Mouse (Mus musculus): ENCODE data around the gene Ptgdr. TPM values are rescaled to one million over a fixed set of nuclear protein-coding genes. Genes with fewer than 3 reads are reported as not detected.
"Not testable (repeated sequence)": the region's sequence is repeated elsewhere in the genome, so short reads cannot be mapped to it uniquely, and the experiment has no call there.

The Ptgdr gene
- polyA plus RNA-seq, 1 experiment: not detected

DNA sequence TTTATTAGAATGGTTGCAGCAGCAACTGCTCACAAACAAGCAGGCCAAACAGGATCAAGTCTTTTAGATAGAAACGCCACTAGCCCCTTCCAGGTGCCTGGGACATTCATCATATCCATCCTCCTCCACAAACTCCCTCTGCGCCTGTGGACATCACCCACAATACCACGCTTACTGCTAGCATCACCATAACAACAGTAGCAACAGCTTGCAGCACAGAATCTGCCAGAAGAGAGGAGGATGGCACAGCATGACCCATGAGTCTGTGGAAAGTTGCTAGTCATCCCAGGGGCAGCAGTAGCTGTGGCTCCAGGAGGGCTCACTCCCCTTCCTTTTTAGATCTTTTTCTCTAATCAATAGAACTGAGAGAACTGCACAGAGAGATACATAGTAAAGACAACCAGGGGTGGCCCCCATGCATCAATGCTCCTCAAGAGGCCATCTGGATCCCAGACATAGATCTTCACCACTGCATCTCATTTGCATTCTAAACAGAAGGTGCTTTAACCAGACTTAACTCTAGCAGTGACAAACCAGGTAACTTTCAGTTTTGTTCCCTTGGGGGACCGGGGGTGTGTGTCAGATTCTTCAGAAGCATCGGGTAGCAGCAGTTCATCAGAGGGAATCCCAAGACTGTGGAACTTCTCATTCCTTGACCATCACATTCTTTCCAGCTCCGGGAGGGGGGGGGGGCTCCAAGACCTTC is 12.5 kb downstream of the Ptgdr start:
- H3K79me2 ChIP-seq (ENCODE audit: control insufficient read depth, insufficient read depth): no peaks in the 10 kb centered on the region
- H3K4me3 ChIP-seq (ENCODE audit: insufficient read depth, poor library complexity, severe bottlenecking): no peak overlapping the region
- no peaks in the 10 kb centered on the region for H3K27me3 ChIP-seq (ENCODE audit: control insufficient read depth, insufficient read depth, insufficient read length)
- H3K79me3 ChIP-seq (ENCODE audit: low read depth): no peaks in the 10 kb centered on the region
- H3ac ChIP-seq (ENCODE audit: control insufficient read depth, insufficient read length, low read depth): no peak overlapping the region
- TF ChIP-seq CTCF (IDR thresholded peaks at IDR 0.05; ENCODE audit: control insufficient read depth, insufficient read depth, insufficient read length) (no peak), MYOG (IDR thresholded peaks at IDR 0.05; ENCODE audit: control insufficient read depth, extremely low read depth, insufficient read length) (no peak), FOSL1 (IDR thresholded peaks at IDR 0.05; ENCODE audit: insufficient read depth, low read length, poor library complexity, severe bottlenecking) (no peak), CEBPB (IDR thresholded peaks at IDR 0.05; ENCODE audit: low read depth) (no peak), MYOD1 (IDR thresholded peaks at IDR 0.05; ENCODE audit: control insufficient read depth, insufficient read length, low read depth) (no peak), USF1 (IDR thresholded peaks at IDR 0.05; ENCODE audit: low read depth) (no peak), MAX (IDR thresholded peaks at IDR 0.05) (no peak)
- no peaks in the 10 kb centered on the region for H3K36me3 ChIP-seq (ENCODE audit: control insufficient read depth, insufficient read depth)

DNA sequence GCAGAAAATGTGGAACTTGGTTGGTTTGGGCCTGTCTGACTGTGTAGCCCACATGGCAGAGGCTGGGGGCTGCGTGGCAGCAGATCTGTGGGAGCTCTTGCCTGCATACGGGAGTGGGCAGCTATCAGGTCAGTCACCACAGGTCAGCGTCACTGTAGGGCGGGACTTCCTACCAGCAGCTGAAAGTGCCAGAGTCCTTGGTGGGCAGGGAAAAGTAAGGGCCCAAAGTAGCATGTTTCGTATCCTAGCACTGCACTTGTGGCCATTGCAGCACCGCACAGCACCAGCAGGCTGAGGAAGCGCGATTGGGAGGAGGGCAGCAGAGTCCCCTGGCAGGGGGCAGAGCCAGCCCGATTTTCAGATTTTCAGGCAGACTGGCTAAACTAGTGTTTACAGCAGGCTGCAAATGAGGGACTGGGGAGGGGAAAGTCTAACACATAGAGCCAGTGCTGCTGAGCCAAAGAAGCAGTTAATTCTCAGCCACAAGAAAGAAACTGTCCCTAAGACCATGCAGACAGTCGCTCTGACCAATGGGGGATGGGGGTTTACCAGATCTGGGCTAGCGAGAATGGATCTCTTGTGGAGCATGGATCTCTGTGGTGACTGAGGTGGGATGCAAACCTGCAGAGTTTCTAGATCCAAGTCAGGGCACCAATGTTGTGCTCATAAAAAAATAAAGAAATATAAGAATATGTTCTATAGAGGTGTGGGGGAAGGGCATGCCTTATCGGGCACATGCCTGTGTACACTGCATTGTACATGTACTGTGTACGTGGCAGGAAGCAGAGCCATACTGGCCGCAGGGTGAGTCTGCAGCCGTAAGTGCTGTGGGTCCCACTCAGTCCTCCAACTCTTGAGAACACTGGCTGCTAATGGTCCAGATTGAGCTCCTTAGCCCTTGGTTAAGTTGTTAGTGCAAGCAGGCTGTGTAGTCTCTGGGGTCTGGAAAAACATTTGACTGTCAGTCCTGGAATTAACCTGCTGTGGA is 15.1 kb downstream of the Ptgdr start:
- Histone ChIP-seq H3K27me3 (ENCODE audit: control insufficient read depth, insufficient read depth, insufficient read length) (no peaks in the 10 kb centered on the region), H3K4me3 (ENCODE audit: insufficient read depth, poor library complexity, severe bottlenecking) (no peak overlapping the region), H3K79me2 (ENCODE audit: control insufficient read depth, insufficient read depth) (no peaks in the 10 kb centered on the region), H3ac (ENCODE audit: control insufficient read depth, insufficient read length, low read depth) (no peak overlapping the region), H3K36me3 (ENCODE audit: control insufficient read depth, insufficient read depth) (no peaks in the 10 kb centered on the region), H3K79me3 (ENCODE audit: low read depth) (no peaks in the 10 kb centered on the region)
- TF ChIP-seq MAX (IDR thresholded peaks at IDR 0.05): no peak
- no peak for TF ChIP-seq MYOD1 (IDR thresholded peaks at IDR 0.05; ENCODE audit: control insufficient read depth, insufficient read length, low read depth)
- no peak for TF ChIP-seq CEBPB (IDR thresholded peaks at IDR 0.05; ENCODE audit: low read depth)
- no peak for TF ChIP-seq MYOG (IDR thresholded peaks at IDR 0.05; ENCODE audit: control insufficient read depth, extremely low read depth, insufficient read length)

DNA sequence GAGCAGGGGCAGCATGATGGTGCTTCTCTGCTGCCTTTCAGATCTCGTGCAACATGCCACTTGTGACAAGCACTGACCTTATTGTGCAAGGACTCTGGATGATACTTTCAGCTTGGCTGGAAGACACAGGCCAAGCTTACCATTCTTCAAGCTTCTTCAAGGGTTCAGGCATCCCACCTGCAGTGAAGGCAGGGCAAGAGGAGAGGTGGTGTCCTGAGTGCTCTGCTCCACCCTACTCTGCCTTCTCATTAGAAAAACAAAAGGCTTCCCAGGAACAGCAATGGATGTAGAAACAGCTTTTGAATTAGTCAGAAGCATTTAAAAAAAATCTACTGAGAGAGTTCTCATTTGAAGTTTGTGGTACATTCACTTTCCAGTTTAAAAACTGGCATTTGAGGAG is 20.5 kb downstream of the Ptgdr start:
- H3K27me3 ChIP-seq (ENCODE audit: control insufficient read depth, insufficient read depth, insufficient read length): no peaks in the 10 kb centered on the region
- no peaks in the 10 kb centered on the region for H3K79me3 ChIP-seq (ENCODE audit: low read depth)
- H3K4me3 ChIP-seq (ENCODE audit: insufficient read depth, poor library complexity, severe bottlenecking): no peak overlapping the region
- TF ChIP-seq CTCF (IDR thresholded peaks at IDR 0.05; ENCODE audit: control insufficient read depth, insufficient read depth, insufficient read length): no peak
- no peak for TF ChIP-seq USF1 (IDR thresholded peaks at IDR 0.05; ENCODE audit: low read depth)
- TF ChIP-seq MAX (IDR thresholded peaks at IDR 0.05): no peak
- no peak for TF ChIP-seq CEBPB (IDR thresholded peaks at IDR 0.05; ENCODE audit: low read depth)
- no peak for TF ChIP-seq MYOG (IDR thresholded peaks at IDR 0.05; ENCODE audit: control insufficient read depth, extremely low read depth, insufficient read length)
- TF ChIP-seq FOSL1 (IDR thresholded peaks at IDR 0.05; ENCODE audit: insufficient read depth, low read length, poor library complexity, severe bottlenecking): no peak
- TF ChIP-seq MYOD1 (IDR thresholded peaks at IDR 0.05; ENCODE audit: control insufficient read depth, insufficient read length, low read depth): no peak
- no peaks in the 10 kb centered on the region for H3K79me2 ChIP-seq (ENCODE audit: control insufficient read depth, insufficient read depth)
- H3ac ChIP-seq (ENCODE audit: control insufficient read depth, insufficient read length, low read depth): no peak overlapping the region
- H3K36me3 ChIP-seq (ENCODE audit: control insufficient read depth, insufficient read depth): no peaks in the 10 kb centered on the region

- Histone ChIP-seq H3K27me3 (ENCODE audit: control insufficient read depth, insufficient read depth, insufficient read length) (no peaks in the 10 kb centered on the region), H3ac (ENCODE audit: control insufficient read depth, insufficient read length, low read depth) (no peak overlapping the region), H3K79me3 (ENCODE audit: low read depth) (no peaks in the 10 kb centered on the region), H3K36me3 (ENCODE audit: control insufficient read depth, insufficient read depth) (no peaks in the 10 kb centered on the region), H3K4me3 (ENCODE audit: insufficient read depth, poor library complexity, severe bottlenecking) (no peak overlapping the region), H3K79me2 (ENCODE audit: control insufficient read depth, insufficient read depth) (no peaks in the 10 kb centered on the region)
- no peak for TF ChIP-seq MAX (IDR thresholded peaks at IDR 0.05)
Measured at GRCm38 (mm10) chr14:44835132-44835531, 24.0 kb downstream of the Ptgdr start.

DNA sequence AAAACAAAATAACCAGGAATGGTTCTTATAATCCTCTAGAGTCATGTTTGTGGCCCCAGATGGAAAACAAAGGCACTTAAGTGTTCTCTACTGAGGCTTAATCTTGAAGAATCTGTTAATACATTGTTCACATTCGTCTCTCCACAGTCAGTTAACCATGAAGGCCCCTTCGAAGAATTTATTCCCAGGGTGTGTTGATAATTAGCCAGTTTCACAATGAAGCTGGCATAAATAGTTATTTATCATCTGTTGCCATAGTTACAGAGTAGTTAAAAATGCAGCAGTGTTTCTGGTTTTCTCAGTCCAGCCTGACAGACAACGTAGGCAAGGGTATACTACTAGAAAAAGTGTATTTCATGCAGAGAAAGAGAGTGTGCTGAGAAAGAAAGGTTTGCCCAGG is 25.0 kb downstream of the Ptgdr start:
- not testable (repeated sequence) for H3K79me2 ChIP-seq (ENCODE audit: control insufficient read depth, insufficient read depth); H3K4me3 ChIP-seq (ENCODE audit: insufficient read depth, poor library complexity, severe bottlenecking); H3K27me3 ChIP-seq (ENCODE audit: control insufficient read depth, insufficient read depth, insufficient read length); H3K36me3 ChIP-seq (ENCODE audit: control insufficient read depth, insufficient read depth); H3K79me3 ChIP-seq (ENCODE audit: low read depth); H3ac ChIP-seq (ENCODE audit: control insufficient read depth, insufficient read length, low read depth)

DNA sequence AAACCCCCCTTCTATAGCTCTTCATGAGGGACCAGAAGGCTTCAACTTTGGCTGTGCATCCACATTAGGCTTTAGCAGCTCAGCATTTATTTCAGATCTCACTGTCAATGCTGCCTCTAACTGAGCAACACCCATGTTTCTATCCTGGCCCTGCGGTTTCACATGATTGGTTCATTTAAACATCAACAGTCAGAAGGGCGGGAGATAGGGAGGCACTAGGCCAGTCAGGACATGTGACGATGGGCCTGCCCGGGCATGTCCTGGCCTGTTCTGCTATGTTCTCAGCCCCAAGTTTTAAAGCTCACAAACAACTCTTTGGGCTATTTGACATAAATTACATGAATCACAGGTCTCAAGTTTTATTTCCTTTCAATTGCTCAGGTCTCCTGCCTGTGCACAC is 26.1 kb downstream of the Ptgdr start:
- H3K27me3 ChIP-seq (ENCODE audit: control insufficient read depth, insufficient read depth, insufficient read length); H3K79me2 ChIP-seq (ENCODE audit: control insufficient read depth, insufficient read depth); H3K36me3 ChIP-seq (ENCODE audit: control insufficient read depth, insufficient read depth); H3K4me3 ChIP-seq (ENCODE audit: insufficient read depth, poor library complexity, severe bottlenecking); H3K79me3 ChIP-seq (ENCODE audit: low read depth); H3ac ChIP-seq (ENCODE audit: control insufficient read depth, insufficient read length, low read depth): not testable (repeated sequence)
